ENCODE assay signal across 9 mouse cellular contexts in genomic region chr3:107895194-107895719, GRCm38 (mm10). TPM values are rescaled to one million over a fixed set of nuclear protein-coding genes. Genes with fewer than 3 reads are reported as not detected.
A peak's percentile ranks its signal among the peaks of the same experiment; 100 is the strongest.
DNase-seq lines count a peak whose midpoint lies in the region; ATAC-seq and TF ChIP-seq lines count a peak whose summit lies in the region.
"Had no signal": no experiment of that assay in that cellular context is flagged by ENCODE, and none has a peak within 500 bp of the region (broad histone marks: within the 10 kb centered on the region; RNA-seq: fewer than 3 reads in every experiment).

No protein-coding gene starts in this region.

- peak overlapping the region; percentile 71; the same call in 1 of the 2 replicates for H3K9ac ChIP-seq in lung, embryonic 15.5 days
- peak overlapping the region; percentile 88 for H3K9ac ChIP-seq in limb, embryonic 13.5 days

- DNase-seq in lung, postnatal 10 days, result no peak
- DNase-seq in cerebellum, adult 9-11 months, result no peak
- no peak for DNase-seq in adrenal gland, adult (ENCODE audit: inconsistent age in 2 of 2, low spot score in 1 of 2)
- no peak for DNase-seq in thymus, adult 2 months

- H3K4me2 ChIP-seq in lung, embryonic 15.5 days, result peak overlapping the region; percentile 88
- peak overlapping the region; percentile 76 for H3K4me2 ChIP-seq in limb, embryonic 13.5 days (replicated peaks)

- no peaks in the 10 kb centered on the region for H3K9me3 ChIP-seq in lung, embryonic 15.5 days
- no peaks in the 10 kb centered on the region for H3K9me3 ChIP-seq in erythroblast, embryonic 14.5 days (ENCODE audit: control insufficient read depth, low read length)
- H3K9me3 ChIP-seq in limb, embryonic 13.5 days, result no peaks in the 10 kb centered on the region

- no peaks in the 10 kb centered on the region for H3K27me3 ChIP-seq in lung, embryonic 15.5 days
- H3K27me3 ChIP-seq in erythroblast, embryonic 14.5 days (ENCODE audit: control insufficient read depth), result no peaks in the 10 kb centered on the region
- no peaks in the 10 kb centered on the region for H3K27me3 ChIP-seq in limb, embryonic 13.5 days
- peaks cover 6% of the 10 kb centered on the region; the same call in 1 of the 2 replicates for H3K27me3 ChIP-seq in thymus, adult 2 months (ENCODE audit: control insufficient read depth, insufficient read depth, low read length)

- peak; percentile 12; the same call in 1 of the 2 replicates for ATAC-seq in lung, embryonic 15.5 days (ENCODE audit: borderline replicate concordance, extremely low read depth, low FRiP score, low TSS enrichment)
- 0 out of 2 replicates have a peak, but pooled peaks have one; percentile 1 for ATAC-seq in limb, embryonic 13.5 days (ENCODE audit: low FRiP score, low read depth)

- no peak overlapping the region for H3K27ac ChIP-seq in lung, embryonic 15.5 days
- no peak overlapping the region for H3K27ac ChIP-seq in limb, embryonic 13.5 days
- H3K27ac ChIP-seq in olfactory bulb, adult 2 months (ENCODE audit: insufficient read depth, low read depth, low read length), result no peak overlapping the region
- no peak overlapping the region for H3K27ac ChIP-seq in thymus, adult 2 months (ENCODE audit: control insufficient read depth, insufficient read depth, low read length)

- H3K4me1 ChIP-seq in lung, embryonic 15.5 days, result peaks cover 10% of the 10 kb centered on the region; the same call in 1 of the 2 replicates
- H3K4me1 ChIP-seq in erythroblast, embryonic 14.5 days (ENCODE audit: control insufficient read depth), result peaks cover 40% of the 10 kb centered on the region
- H3K4me1 ChIP-seq in limb, embryonic 13.5 days, result peaks cover 9% of the 10 kb centered on the region
- H3K4me1 ChIP-seq in olfactory bulb, adult 2 months (ENCODE audit: control insufficient read depth, insufficient read depth, low read length), result no peaks in the 10 kb centered on the region
- no peaks in the 10 kb centered on the region for H3K4me1 ChIP-seq in thymus, adult 2 months (replicated peaks; ENCODE audit: control insufficient read depth, insufficient read depth, low read length)

- no peak for TF ChIP-seq CTCF in olfactory bulb, adult 2 months (IDR thresholded peaks at IDR 0.05; ENCODE audit: insufficient read depth, low read depth, low read length)
- no peak for TF ChIP-seq CTCF in thymus, adult 2 months (IDR thresholded peaks at IDR 0.05; ENCODE audit: borderline replicate concordance, control insufficient read depth, extremely low read depth, insufficient read depth, low read length, poor library complexity)

- no peaks in the 10 kb centered on the region for H3K36me3 ChIP-seq in lung, embryonic 15.5 days
- H3K36me3 ChIP-seq in erythroblast, embryonic 14.5 days (ENCODE audit: control insufficient read depth), result peaks cover 56% of the 10 kb centered on the region
- peaks cover 45% of the 10 kb centered on the region for H3K36me3 ChIP-seq in limb, embryonic 13.5 days
- no peaks in the 10 kb centered on the region for H3K36me3 ChIP-seq in thymus, adult 2 months (ENCODE audit: control insufficient read depth, insufficient read depth, low read length)

- no peak for TF ChIP-seq POLR2A in olfactory bulb, adult 2 months (IDR thresholded peaks at IDR 0.05; ENCODE audit: insufficient read depth, low read depth, low read length)
- no peak for TF ChIP-seq POLR2A in thymus, adult 2 months (IDR thresholded peaks at IDR 0.05; ENCODE audit: control insufficient read depth, extremely low read depth, insufficient read depth, low read length, poor library complexity)

- 6% methylated on average over 6 of the region's 6 CpGs for WGBS in lung, embryonic 15.5 days
- WGBS in limb, embryonic 13.5 days, result 12% methylated on average over 6 of the region's 6 CpGs
- 7% methylated on average over 6 of the region's 6 CpGs for WGBS in olfactory bulb, adult 2 months
- WGBS in thymus, adult 2 months, result 16% methylated on average over 6 of the region's 6 CpGs

- H3K4me3 ChIP-seq in lung, embryonic 15.5 days, result peak overlapping the region; percentile 66
- H3K4me3 ChIP-seq in erythroblast, embryonic 14.5 days (replicated peaks), result peak overlapping the region; percentile 80
- H3K4me3 ChIP-seq in limb, embryonic 13.5 days, result peak overlapping the region; percentile 77
- peak overlapping the region; percentile 63 for H3K4me3 ChIP-seq in olfactory bulb, adult 2 months (ENCODE audit: insufficient read depth, low read depth, low read length)
- no peak overlapping the region for H3K4me3 ChIP-seq in thymus, adult 2 months (ENCODE audit: control insufficient read depth, insufficient read depth, low read length)

RNA-seq across cellular contexts. Expression of gene Gstm5, which starts 0.4 kb away (rescaled TPM):
- polyA plus RNA-seq in lung, embryonic 15.5 days (2015; fragmentation: Nextera tagmentation; extraction: Ambion mirVana), result 116 and 127 TPM in 2 replicates
- polyA plus RNA-seq in erythroblast, embryonic 14.5 days (2012), result 4.8 and 5.3 TPM in 2 replicates
- 260 TPM in 2 replicates for polyA plus RNA-seq in limb, embryonic 13.5 days (2015; fragmentation: Nextera tagmentation; extraction: Ambion mirVana)
- not detected in 2 replicates for polyA plus RNA-seq in olfactory bulb, adult 2 months (2012; ENCODE audit: insufficient read depth, insufficient read length, low replicate concordance, missing spikeins)
- 2.7 and 6.2 TPM in 2 replicates for polyA plus RNA-seq in thymus, adult 2 months (2012; rRNA removed)

RNA-seq across cellular contexts. Expression of gene Eps8l3, which starts 18.2 kb away (rescaled TPM):
- polyA plus RNA-seq in lung, embryonic 15.5 days (2015; fragmentation: Nextera tagmentation; extraction: Ambion mirVana), result not detected in 2 replicates
- not detected in 2 replicates for polyA plus RNA-seq in erythroblast, embryonic 14.5 days (2012)
- polyA plus RNA-seq in limb, embryonic 13.5 days (2015; fragmentation: Nextera tagmentation; extraction: Ambion mirVana), result 0.38 TPM in 1 of 2 replicates, not detected in the other
- polyA plus RNA-seq in olfactory bulb, adult 2 months (2012; ENCODE audit: insufficient read depth, insufficient read length, low replicate concordance, missing spikeins), result not detected in 2 replicates
- 0.32 and 0.34 TPM in 2 replicates for polyA plus RNA-seq in thymus, adult 2 months (2012; rRNA removed)
- polyA plus RNA-seq: brain, embryonic 14.5 days had no signal

RNA-seq across cellular contexts. Expression of gene Gstm7, which starts 36.4 kb away (rescaled TPM):
- polyA plus RNA-seq in lung, embryonic 15.5 days (2015; fragmentation: Nextera tagmentation; extraction: Ambion mirVana), result 12.2 and 12.7 TPM in 2 replicates
- polyA plus RNA-seq in erythroblast, embryonic 14.5 days (2012), result not detected in 2 replicates
- 33.3 and 33.5 TPM in 2 replicates for polyA plus RNA-seq in limb, embryonic 13.5 days (2015; fragmentation: Nextera tagmentation; extraction: Ambion mirVana)
- not detected in 2 replicates for polyA plus RNA-seq in olfactory bulb, adult 2 months (2012; ENCODE audit: insufficient read depth, insufficient read length, low replicate concordance, missing spikeins)
- polyA plus RNA-seq in thymus, adult 2 months (2012; rRNA removed), result 2.1 and 5.3 TPM in 2 replicates

RNA-seq across cellular contexts. Expression of gene Gstm6, which starts 48.3 kb away (rescaled TPM):
- polyA plus RNA-seq in lung, embryonic 15.5 days (2015; fragmentation: Nextera tagmentation; extraction: Ambion mirVana), result 3.2 and 4.9 TPM in 2 replicates
- polyA plus RNA-seq in erythroblast, embryonic 14.5 days (2012), result not detected in 2 replicates
- 10.5 and 12.0 TPM in 2 replicates for polyA plus RNA-seq in limb, embryonic 13.5 days (2015; fragmentation: Nextera tagmentation; extraction: Ambion mirVana)
- not detected in 2 replicates for polyA plus RNA-seq in olfactory bulb, adult 2 months (2012; ENCODE audit: insufficient read depth, insufficient read length, low replicate concordance, missing spikeins)
- 1.1 and 1.3 TPM in 2 replicates for polyA plus RNA-seq in thymus, adult 2 months (2012; rRNA removed)
